Mouse (Mus musculus) limb, embryonic 14.5 days (tissue): ENCODE measurements around the gene Mme. TPM values are rescaled to one million over a fixed set of nuclear protein-coding genes. Genes with fewer than 3 reads are reported as not detected.

Experiments used
- ATAC-seq: fragments of 200-750 bp; cut with Nextera tagmentation; 2 replicates; pipeline ENCODE4 v1.8.0; 2017; ENCODE audit warnings: low read depth, moderate number of reproducible peaks, moderate TSS enrichment; ENCODE audit not compliant: low FRiP score
- DNase-seq: peaks from one replicate; pipeline ENCODE4 v3.0.0-alpha.2; 2015; ENCODE audit warnings: low spot score
- H3K27ac ChIP-seq: fragments of 300-500 bp; sonication (generic); replicated peaks from 2 replicates; pipeline ENCODE4 v1.5.1; 2014; ENCODE audit warnings: low read depth, mild to moderate bottlenecking, low read length, moderate library complexity, mixed read lengths
- H3K27me3 ChIP-seq: fragments of 300-500 bp; sonication (generic); 2 replicates; pipeline ENCODE4 v1.6.1; 2014; ENCODE audit warnings: low read length, mixed read lengths; ENCODE audit not compliant: control insufficient read depth, insufficient read depth
- H3K36me3 ChIP-seq: fragments of 300-500 bp; sonication (generic); 2 replicates; pipeline ENCODE4 v1.6.1; 2014; ENCODE audit warnings: mild to moderate bottlenecking, low read length, moderate library complexity, mixed read lengths; ENCODE audit not compliant: control insufficient read depth, insufficient read depth
- H3K4me1 ChIP-seq: fragments of 300-500 bp; sonication (generic); 2 replicates; pipeline ENCODE4 v1.6.1; 2014; ENCODE audit warnings: antibody characterized with exemption, low read length, mixed read lengths; ENCODE audit not compliant: control insufficient read depth, insufficient read depth
- H3K4me2 ChIP-seq: fragments of 300-500 bp; sonication (generic); replicated peaks from 2 replicates; pipeline ENCODE4 v1.6.1; 2014; ENCODE audit warnings: low read depth, mild to moderate bottlenecking, low read length, moderate library complexity; ENCODE audit not compliant: severe bottlenecking
- H3K4me3 ChIP-seq: fragments of 300-500 bp; sonication (generic); replicated peaks from 2 replicates; pipeline ENCODE4 v1.5.1; 2014; ENCODE audit warnings: low read length
- H3K9ac ChIP-seq: fragments of 300-500 bp; sonication (generic); 2 replicates; pipeline ENCODE4 v1.6.1; 2014; ENCODE audit warnings: mild to moderate bottlenecking, low read depth, low read length, moderate library complexity; ENCODE audit not compliant: severe bottlenecking
- H3K9me3 ChIP-seq: fragments of 300-500 bp; sonication (generic); 2 replicates; pipeline ENCODE4 v1.6.1; 2016; ENCODE audit warnings: low read length; ENCODE audit not compliant: control insufficient read depth
- POLR2A ChIP-seq: fragments of 200-500 bp; IDR thresholded peaks from 2 replicates; pipeline ENCODE4 v1.8.0; 2012; ENCODE audit warnings: inconsistent platforms, mild to moderate bottlenecking, moderate library complexity, borderline replicate concordance; ENCODE audit not compliant: insufficient read depth, insufficient read length; ENCODE audit errors: extremely low read depth
- WGBS: fragments of 180-500 bp; shearing (Covaris S2); extraction: QIAGEN DNeasy Blood & Tissue Kit; methylation state at CpG from one replicate; pipeline ENCODE4 v1.1.7; 2014; 5-methylcytosine and 5-hydroxymethylcytosine counted together
- polyA plus RNA-seq, 2 experiments: library from polyadenylated mRNA; depleted of rRNA in 1 of 2; stranded (reverse) in 1 of 2; unstranded in 1 of 2; fragments of >200 nt; fragmentation: Nextera tagmentation in 1 of 2; extraction: Ambion mirVana in 1 of 2; gene quantifications; 2 replicates each; pipeline versions ENCODE4 v1.2.1 to v1.2.3; 2012 to 2014

The Mme gene
- polyA plus RNA-seq, 2 experiments: 33.1 to 54.9 TPM

DNA sequence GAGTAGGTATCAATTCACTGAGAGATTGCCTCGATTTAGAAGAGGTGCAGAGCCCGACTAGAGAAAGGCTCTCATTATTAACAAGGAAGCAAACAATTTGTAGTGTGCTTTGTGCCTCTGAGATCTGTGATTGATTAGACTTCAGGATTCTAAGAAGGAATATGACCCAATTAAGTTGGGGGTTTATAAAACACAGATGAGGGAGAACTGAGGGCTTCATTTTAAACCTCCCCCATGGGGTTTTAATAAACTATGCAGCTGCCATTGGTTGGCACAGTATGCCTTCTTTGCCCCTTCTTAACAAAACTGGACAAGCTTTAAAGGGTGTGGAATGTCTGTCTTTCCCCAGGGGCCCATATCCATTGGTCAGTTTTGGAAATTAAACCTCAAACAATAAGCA is 5.4 kb upstream of the Mme start:
- no peak overlapping the region for H3K27ac ChIP-seq
- no peak overlapping the region for H3K4me3 ChIP-seq
- no peak for TF ChIP-seq POLR2A
- H3K9ac ChIP-seq: no peak overlapping the region
- DNase-seq (peak; percentile 7), ATAC-seq (no peak)
- H3K27me3 ChIP-seq: no peaks in the 10 kb centered on the region
- H3K36me3 ChIP-seq: no peaks in the 10 kb centered on the region
- no peak overlapping the region for H3K4me2 ChIP-seq
- H3K4me1 ChIP-seq: no peaks in the 10 kb centered on the region
- no peaks in the 10 kb centered on the region for H3K9me3 ChIP-seq
- 18% methylated on average over 2 of the region's 2 CpGs for WGBS

DNA sequence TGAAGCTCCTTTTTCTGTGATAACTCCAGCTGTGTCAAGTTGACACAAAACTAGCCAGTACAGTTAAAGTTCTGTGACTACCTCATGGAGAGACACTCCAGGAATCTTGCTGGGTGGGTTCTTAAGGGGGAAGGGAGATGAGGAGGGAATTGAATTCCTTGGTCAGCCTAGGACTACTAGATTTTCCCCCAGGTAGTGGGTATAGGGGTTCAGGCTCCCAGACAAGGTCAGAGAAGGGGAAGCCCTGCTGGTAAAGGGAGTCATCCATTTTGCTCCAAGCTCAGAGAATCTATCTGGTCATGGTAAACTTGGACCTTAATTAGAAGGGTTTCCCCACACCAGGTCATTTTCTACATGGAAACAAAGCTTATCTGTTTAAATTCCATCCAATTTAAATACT is 2.4 kb downstream of the Mme start:
- no peak for TF ChIP-seq POLR2A
- no peaks in the 10 kb centered on the region for H3K36me3 ChIP-seq

DNA sequence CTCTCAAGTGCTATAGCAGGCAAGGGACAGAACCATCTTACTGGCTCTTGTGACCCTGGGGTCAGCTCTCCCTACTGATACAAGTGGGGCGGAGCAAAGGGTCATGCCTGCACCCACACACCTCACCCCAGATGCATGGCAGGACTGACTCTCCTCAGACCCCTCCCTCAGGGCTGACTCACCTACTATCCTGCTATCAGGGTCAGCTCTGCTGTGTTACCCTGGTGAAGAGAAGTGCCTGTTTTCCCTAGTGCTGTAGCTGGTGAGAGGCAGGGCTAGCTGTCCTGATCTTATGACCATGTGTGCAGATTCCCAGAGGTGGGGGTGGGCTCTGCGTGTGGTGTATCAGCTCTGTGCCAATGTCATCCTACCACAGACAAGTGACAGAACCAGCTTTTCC is 30.8 kb downstream of the Mme start:
- Histone ChIP-seq H3K27ac (no peak overlapping the region), H3K4me2 (no peak overlapping the region), H3K4me3 (no peak overlapping the region), H3K9me3 (no peaks in the 10 kb centered on the region), H3K9ac (no peak overlapping the region), H3K27me3 (no peaks in the 10 kb centered on the region), H3K4me1 (0 out of 2 replicates have a peak, but pooled peaks cover 5% of the 10 kb centered on the region), H3K36me3 (no peaks in the 10 kb centered on the region)
- ATAC-seq (no peak), DNase-seq (no peak)
- 86% methylated on average over 2 of the region's 2 CpGs for WGBS
- no peak for TF ChIP-seq POLR2A

More for the DNA sequence above, 2.4 kb downstream of the Mme start:
- Histone ChIP-seq H3K9ac (no peak overlapping the region), H3K4me2 (no peak overlapping the region), H3K27me3 (no peaks in the 10 kb centered on the region), H3K4me3 (no peak overlapping the region), H3K27ac (no peak overlapping the region), H3K9me3 (no peaks in the 10 kb centered on the region), H3K4me1 (no peaks in the 10 kb centered on the region)
- DNase-seq (no peak), ATAC-seq (no peak)

DNA sequence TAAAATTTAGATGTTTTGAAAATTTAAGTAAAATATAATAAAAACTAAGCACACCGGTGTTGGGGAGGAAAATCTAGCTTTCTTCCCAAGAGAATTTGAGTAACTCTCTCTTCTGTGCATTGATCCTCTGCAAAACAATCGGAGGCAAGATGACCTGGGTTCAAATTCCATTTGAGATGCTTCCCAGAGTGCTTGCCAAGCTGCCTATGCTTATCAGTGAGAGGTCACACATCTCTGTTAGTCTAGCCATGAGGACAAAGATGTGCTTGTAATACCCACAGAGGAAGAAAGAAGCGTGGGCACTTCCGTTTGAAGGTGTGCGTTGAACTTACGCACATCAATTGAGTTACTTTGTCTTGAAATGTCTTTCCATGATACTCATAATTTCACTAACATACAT is 53.0 kb downstream of the Mme start:
- Histone ChIP-seq H3K4me1 (peaks cover 6% of the 10 kb centered on the region; the same call in 1 of the 2 replicates), H3K36me3 (no peaks in the 10 kb centered on the region), H3K9me3 (no peaks in the 10 kb centered on the region), H3K4me3 (peak overlapping the region; percentile 81; the same call in 1 of the 2 replicates), H3K9ac (no peak overlapping the region), H3K27ac (no peak overlapping the region), H3K27me3 (no peaks in the 10 kb centered on the region), H3K4me2 (peak overlapping the region; percentile 84; the same call in 1 of the 2 replicates)
- WGBS: 84% methylated on average over 6 of the region's 6 CpGs
- no peak for ATAC-seq
- DNase-seq: no peak
- TF ChIP-seq POLR2A: no peak

DNA sequence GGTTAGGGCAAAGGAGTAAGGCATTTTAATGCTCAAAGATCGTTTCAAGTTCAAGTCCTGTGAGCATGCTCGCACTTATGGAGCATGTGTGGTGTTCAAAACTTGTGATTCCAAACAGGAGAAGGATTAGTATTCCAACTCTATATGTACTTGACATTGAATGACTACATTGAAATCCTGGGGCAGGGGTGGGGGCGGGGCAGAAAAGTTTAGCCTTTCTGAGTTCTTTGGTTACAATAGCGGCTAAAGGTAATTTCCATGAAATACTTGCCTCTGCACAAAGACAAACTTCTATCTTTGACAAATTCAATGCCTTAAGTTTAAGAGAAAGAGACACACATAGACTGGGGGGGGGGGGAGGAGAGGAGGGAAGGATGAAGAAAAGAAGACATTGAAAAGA is 53.5 kb downstream of the Mme start:
- Histone ChIP-seq H3K36me3 (no peaks in the 10 kb centered on the region), H3K4me1 (peaks cover 6% of the 10 kb centered on the region; the same call in 1 of the 2 replicates), H3K4me3 (peak overlapping the region; percentile 81), H3K27ac (peak overlapping the region; percentile 97), H3K9ac (peak overlapping the region; percentile 86), H3K27me3 (no peaks in the 10 kb centered on the region), H3K4me2 (peak overlapping the region; percentile 84), H3K9me3 (no peaks in the 10 kb centered on the region)
- WGBS: 44% methylated on average over 4 of the region's 4 CpGs
- no peak for TF ChIP-seq POLR2A
- DNase-seq (no peak), ATAC-seq (no peak)

DNA sequence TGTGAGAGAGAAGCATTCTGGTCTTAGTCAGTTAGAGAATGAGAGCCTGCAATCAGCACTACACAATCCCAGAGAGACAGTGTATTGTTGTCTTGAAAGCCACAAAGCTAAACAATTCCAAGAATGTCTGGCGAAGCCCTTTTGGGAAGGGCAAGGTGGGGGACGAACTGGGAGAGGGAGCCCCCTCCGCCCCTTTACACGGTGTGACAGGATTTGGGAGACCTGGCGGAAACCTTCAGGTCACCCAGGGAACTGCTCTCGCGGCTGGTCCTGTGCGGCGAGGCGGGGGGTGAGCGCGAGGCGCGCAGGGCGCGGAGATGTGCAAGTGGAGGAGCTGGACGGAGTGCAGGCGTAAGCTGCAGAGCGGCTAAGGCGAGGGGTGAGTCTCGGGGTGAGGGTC is 53.9 kb downstream of the Mme start:
- under 1% methylated on average over 11 of the region's 21 CpGs for WGBS
- TF ChIP-seq POLR2A: 0 out of 2 replicates have a peak, but pooled peaks have one; percentile 54
- H3K4me1 ChIP-seq: peaks cover 6% of the 10 kb centered on the region; the same call in 1 of the 2 replicates
- H3K27ac ChIP-seq: peak overlapping the region; percentile 97
- peak overlapping the region; percentile 84 for H3K4me2 ChIP-seq
- no peaks in the 10 kb centered on the region for H3K9me3 ChIP-seq
- DNase-seq (peak; percentile 33), ATAC-seq (peak; percentile 76)
- H3K27me3 ChIP-seq: no peaks in the 10 kb centered on the region
- peak overlapping the region; percentile 86 for H3K9ac ChIP-seq
- H3K36me3 ChIP-seq: no peaks in the 10 kb centered on the region
- H3K4me3 ChIP-seq: peak overlapping the region; percentile 81
